Mouse (Mus musculus) fat pad, adult 2 months (tissue): ENCODE data around the gene Cntrl.

Experiments
- DNase-seq: peaks from one replicate; pipeline ENCODE4 v3.0.0-alpha.2; 2011; ENCODE audit warnings: low read depth, low spot score; ENCODE audit errors: extremely low read depth

Gene Cntrl

DNA sequence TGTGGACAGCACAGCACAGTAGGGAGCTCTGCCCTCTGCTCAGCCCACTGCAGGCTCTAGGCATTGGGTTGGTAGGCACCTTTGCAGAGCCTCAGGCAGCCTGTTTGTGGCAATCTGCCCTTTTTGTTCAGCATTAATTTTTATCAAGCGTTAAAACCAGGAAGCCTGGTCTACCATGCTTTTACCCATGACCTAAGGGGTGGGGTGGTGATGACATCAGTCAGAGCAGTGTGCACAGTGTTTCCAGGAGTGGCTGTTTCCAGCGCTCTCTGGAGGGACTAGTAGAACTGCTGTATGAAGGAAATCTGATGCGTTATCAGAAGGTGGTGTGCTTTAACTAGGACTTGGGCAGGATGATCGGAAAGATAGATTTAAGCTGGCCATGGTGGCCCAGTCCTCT, 63.0 kb downstream of the Cntrl start:
- no peak for DNase-seq

DNA sequence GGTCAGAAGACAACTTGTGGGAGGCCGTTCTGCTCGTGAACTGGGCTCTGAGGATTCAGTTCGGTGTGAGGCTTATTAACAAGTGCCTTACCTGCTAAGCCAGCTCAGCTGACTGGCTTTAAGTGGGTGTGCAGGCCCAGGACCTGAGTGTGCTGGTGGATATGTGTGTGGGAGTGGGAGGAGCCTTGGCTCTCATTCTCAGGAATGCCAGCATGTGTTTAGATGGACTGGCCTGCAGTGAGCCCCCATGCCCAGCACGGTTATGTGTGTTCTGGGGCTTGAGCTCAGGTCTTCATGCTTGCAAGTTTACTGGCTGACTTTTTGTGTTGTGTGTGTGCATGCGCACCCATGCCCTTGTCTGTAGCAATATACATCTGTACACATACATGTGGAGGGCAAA, 64.4 kb downstream of the Cntrl start:
- no peak for DNase-seq

DNA sequence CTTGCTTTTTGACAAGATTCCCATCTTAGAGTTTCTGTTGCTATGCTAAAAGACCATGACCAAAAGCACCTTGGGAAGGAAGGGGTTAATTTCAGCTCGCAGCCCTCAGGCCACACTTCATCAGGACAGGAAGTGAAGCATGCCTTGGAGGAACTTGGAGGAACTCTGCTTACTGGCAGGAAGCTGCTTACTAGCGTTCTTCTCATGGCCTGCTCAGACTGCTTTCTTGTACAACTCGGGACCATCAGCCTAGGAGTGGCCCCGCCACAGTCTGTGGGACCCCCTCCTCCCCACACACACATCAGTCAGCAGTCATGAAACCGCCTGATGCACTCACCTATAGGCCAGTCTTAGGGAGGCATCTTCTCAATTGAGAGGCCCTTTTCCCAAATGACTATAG, 64.8 kb downstream of the Cntrl start:
- no peak for DNase-seq

DNA sequence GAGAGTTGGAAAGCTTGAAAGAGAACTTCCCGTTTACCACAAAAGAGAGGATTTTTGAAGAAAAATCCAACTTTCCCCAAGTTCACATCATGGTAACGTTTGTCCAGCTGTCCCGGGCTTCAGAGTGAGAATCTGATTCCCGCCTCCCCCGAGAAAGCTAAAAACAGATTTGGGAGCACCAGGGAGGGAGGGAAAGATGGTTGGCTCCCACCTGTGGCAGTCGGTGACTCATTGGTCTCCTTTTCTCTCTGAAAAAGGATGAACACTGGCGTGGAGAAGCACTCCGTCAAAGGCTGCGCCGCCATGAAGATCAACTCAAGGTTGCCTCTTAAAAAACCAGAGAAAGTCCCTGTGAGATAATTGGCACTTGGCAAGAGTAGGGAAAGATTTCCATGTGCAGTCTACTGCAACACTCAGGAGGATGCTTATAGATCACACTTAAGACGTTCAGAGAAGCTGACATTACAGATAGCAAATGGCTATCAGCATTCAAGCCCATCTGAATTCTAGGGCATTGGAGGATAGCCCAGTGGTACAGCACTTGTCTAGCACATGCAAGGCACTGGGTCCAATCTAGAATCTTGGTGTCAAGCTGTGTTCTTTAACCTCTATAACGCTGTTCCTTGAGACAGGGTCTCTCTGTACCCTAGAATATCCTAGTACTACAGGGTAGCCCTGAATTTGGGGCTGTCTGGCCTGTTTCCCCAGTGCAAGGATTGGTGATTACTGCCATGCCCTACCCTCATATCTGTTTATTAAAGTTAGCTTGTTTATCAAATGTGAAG, 66.2 kb downstream of the Cntrl start:
- DNase-seq: no peak

DNA sequence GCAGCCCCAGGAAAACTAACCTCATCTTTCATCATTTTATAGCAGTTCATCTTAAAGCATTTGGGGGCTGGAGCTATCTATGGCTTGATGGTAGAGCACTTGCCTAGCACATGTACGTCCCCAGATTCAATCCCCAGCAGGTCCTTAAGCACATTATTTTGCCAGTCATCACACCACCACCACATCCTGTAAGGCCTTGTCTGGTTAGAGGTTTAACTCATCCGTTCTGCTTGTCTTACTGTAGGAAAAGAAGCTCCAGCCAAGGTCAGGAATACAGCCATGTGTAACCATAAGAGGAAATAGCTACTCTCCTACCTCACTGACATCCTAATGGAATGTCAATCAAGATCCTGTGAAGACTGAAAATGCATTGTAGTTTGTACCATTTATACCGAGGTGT, 68.9 kb downstream of the Cntrl start:
- no peak for DNase-seq

DNA sequence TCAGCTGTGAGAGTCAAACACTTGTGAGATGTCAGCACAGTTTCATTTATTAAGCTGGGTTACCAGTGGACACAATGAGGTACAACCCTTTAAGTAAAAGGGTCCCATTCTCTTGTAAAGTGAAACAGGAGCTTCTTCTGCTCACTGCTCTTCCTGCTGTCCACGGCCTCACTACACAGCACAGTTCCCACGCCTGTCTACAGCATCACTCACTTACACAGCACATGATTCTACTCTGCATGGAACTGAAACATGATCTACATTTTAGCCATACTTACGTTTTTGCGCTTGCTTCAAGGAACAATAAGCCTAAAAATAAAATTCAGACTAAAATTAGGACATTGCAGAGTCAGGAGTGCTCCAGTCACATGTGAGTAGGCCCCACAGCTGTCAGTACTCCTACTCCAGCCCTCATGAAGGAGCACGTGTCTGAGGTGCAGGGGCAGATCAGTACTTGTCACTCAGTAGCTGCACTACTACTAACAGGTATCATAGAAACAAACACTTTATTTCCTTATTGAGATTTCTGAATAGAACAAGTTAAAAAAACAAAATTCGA, 73.9 kb downstream of the Cntrl start:
- DNase-seq: no peak

DNA sequence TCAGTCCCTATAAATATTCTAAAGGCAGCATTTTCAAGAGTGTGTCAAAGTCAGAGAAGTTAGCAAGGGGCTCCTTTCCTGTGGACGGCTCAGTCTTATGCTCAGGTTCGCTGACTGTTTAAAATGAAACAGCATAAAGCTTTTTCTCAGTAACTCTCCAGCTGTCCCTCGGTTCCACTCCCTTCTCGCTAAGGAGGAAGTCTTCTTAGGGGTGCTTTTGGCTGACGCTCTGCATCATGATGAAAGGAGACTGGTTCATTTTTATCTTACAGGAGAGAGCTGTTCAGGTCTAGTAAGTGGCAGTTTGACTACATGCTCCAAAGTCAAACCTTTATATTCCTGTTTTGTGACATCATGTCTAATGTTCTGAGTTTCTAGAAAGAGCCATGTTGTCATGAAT, 79.6 kb downstream of the Cntrl start:
- no peak for DNase-seq

DNA sequence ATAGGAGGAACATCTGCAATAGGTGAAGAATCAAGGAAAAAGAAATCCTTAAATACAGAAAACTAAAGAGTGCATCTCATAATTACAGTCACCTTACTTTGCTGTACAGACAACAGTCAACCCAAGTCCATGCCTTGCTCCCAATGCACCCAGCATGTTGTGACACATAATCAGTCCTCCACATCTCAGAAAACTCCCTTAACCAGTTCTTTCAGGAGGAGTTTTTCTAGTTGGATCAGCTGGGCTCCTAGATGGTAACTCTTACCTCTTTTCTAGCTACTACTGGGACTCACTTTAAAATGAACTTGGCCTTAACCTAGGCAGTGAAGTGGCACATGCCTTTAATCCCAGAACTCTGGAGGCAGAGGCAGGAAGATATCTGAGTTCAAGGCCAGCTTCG, 84.7 kb downstream of the Cntrl start:
- peak; percentile 67 for DNase-seq

DNA sequence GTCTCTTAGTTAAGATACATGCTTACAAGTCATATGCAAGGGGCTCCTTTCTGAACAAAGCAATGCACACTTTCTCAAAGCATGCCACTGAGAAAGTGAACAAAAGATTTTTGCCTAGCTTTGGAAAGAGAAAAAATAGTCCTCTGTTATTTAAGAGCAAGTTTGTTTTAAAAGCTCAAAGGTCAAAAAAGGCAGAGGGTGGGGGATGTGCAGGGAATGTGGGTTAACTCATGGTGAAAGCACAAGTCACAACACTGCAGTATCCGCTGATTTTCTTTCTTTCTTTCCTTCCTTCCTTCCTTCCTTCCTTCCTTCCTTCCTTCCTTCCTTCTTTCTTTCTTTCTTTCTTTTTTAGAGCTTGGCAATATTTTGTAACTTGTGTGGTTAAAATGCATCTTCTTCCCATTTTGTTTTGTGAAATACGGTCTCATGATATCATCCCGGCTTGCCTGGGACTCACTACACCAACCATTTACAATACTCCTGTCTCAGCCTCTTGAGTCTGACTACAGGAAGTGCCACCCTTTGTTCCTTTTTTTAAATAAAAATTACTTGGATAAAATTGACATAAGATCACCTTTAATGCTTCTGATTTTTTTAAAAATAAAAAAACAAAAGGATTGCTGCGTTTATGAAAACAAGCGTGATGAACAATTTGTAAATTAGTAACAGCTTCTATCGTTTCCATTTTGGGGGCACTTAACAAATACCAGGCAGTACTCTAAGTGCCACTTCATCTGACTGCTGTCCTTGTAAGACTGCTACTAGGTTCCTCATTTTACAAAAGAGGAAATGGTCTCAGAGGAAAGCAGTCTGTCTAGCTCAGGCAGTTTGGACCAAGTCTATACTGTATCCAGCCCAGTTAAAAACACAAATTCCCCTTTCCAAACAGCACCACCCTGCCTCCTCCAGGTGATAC, 86.6 kb downstream of the Cntrl start:
- DNase-seq: no peak

DNA sequence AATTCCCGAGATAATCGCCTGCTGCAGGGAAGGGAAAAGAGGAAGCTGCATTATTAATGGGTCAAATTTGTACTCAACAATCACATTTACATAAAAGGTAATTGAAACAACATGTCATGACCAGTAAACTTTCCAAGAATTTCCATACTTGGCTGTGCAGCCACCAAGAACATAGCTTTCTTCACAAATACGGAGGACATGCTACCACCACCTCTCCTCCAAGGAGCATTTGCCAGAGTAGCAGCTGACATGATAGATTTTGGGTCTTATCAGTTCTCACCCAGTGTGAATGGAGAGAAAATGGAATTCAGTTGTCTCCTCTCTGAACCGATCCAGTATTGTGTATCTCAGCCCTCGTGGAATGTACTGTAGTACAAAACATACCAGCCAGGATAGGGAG, 90.2 kb downstream of the Cntrl start:
- no peak for DNase-seq

DNA sequence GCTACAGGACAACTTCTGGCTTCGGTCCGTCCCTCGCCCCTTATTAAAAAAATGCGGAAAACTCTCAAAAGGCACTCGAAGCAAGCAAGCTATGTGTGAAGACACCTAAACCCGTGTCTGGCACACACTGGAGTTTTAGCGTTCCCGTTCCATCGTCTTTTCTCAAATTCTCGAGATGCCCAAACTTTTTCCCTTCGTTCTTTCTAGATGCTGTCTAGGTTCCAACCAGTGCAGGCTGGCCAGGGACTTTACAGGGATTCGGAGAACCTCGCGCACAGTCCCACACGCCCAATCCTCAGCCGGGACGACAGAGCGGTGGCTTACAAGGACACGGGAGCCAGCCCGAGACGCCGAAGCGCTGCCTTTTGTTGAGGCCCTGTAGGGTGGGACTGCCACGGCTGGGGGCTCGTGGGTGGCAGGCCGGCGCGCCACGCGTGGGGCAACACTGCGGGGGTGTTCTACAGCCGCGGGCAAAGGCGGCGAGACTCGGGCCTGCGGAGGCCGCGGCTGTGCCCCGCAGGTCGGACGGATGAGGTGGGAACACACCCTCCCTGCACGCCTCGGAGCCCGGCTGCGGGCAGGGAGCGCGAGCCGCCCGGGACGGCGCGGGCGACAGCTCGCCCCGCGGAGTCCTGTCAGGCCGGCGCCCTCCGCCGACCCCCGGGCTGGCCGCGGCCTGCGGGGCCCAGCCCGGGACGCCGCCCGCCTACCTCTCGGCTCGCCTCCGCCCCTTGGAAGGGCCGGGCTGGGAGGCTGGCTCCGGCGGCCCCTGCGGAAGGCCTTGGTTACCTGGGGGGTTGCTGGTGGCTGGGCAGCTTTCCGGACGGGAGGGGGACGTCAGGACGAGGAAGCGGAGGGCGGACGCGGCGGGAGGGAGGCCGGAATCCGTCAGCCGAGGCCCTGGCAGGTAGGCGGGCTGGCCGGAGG, 90.9 kb downstream of the Cntrl start:
- no peak for DNase-seq

DNA sequence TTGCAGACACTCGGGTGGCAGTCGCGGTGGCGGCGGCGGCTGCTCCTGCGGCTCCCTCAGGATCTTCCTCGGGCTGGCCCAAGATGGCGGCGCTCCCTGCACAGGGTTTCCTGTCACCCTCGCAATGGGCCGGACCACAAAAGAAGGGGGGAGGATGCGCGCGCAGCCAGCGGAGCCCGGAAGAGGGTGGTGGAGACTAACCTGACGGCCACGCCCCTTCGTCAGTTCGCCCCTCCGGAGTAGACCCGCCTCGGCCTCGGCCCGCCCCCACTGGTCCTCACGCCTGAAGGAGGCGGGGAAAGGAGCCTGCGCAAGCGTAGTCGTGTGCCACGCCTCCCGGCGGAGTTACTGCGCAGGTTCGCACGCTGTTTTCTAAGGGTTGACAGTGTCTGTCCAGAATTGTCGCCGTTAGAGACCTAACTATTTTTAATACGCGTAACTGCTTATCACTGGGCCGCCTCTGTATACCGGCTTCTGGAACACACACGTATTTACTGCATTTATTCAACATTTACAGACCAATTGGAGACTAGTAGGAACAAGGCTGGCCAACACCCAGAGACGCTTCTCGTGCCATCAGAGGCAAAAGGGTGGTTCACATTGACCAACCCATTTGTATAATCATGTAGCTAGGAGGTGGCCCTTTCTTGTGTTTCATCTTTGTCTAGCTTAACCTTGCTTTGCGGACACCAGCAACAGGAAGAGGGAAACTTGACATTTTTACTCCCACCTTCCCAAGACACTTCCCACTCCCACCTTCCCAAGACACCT, 91.8 kb downstream of the Cntrl start, which contains the start of gene Rab14:
TSS of gene Rab14 (minus strand) at position 223 of the 771 bp plus-strand sequence.
- peak; percentile 68 for DNase-seq

DNA sequence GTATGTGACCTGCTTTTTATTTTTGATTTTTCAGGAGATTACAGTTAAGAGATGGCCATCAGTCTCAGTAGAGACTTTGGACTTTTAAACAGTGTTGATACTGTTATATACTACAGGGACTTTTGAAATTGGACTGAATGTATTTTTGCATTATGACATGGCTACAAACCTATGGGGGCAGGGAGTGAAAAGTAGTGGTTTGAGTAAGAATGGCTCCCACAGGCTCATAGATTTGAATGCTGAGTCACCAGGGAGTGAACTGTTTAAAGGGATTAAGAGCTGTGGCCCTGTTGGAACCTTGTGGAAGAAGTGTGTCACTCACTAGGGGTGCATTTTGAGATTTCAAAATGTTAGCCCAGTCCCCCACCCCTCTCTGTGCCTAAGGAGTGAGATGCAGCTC, 94.4 kb downstream of the Cntrl start:
- DNase-seq: no peak

DNA sequence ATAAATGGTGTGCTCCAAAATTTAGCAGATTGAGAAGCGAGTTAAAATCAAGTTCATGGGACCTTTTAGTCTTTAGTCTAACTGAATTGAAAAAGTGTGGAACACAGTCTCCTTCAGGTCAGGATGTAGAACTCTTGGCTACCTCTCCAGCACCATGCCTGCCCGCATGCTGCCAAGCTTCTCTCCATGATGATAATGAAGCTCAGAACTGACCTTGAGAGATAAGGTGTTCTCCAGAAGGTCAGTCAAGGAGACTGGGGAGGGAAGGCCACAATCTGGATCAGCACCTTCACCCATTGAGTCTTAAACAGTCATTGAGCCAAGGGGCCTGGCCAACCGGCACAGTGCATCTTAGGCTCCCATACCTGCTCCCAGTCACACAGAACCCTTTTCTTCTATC, 97.5 kb downstream of the Cntrl start:
- DNase-seq: no peak

DNA sequence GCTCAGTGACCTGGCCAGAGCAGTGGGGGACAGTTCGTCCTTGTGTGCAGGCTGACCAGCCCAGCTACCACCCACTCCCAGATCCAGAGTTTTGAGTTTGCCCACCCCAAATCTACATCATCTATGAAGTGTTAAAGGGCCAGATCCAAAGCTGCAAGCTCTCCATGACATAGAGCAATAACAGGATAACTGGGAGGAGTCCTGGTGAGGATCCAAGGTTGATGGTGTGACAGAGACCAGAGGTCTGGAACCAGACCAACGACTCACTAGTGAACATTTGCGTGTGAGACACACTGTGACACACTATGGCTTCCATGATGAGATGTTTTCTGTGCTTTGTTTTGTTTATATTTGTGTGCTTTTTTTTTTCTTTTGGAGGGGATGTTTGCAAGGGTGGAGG, 98.8 kb downstream of the Cntrl start:
- DNase-seq: no peak

DNA sequence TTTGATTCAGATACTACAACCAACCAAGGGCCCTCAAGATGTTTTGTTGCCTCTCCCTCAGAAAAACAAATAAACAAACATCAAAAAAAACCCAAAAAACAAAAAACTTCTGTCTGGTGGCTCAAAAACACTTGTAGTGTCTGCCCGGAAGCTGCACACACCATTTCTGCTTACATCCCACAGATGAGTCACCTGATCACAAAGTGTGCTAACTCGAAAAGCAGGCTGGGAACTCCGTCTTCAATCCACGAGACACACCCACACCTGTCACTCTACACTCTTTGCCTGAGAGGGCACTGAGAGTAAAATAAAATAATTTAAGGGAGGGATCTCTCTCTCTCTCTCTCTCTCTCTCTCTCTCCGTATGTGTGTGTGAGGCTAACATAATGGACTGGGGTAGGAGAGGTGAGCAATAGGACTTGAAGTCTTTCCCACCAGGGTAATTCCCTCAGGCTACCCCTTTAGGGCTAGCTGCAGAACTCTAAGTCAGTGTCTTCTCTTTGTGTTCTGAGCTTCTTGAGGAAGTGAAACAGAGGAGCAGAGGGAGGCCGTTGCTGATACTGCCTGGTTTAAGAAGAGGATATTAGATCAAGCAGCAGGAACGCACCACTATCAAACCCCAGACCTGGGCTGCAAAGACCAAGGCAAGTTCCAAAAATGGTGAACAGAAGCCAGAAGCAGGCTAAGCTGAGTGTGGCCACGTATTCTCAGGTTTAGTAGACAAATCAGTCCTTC, 99.8 kb downstream of the Cntrl start:
- no peak for DNase-seq

DNA sequence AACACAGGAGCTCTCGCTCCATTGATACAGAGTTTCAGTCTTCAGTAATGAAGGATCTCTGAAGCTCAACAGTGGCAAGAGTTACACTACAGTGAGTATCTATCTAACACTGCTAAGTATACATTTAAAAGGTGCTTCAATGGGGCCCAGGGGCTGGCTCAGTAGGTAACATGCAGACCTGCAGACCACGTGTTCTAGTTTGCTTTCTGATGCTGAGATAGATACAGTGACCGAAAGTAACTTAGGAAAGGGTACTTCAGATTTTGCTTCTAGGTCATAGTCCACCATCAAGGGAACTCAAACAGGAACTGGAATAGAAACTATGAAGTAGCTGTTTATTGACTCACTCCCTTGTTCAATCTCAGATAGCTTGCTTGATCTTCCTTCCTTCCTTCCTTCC, 102.4 kb downstream of the Cntrl start:
- DNase-seq: no peak

DNA sequence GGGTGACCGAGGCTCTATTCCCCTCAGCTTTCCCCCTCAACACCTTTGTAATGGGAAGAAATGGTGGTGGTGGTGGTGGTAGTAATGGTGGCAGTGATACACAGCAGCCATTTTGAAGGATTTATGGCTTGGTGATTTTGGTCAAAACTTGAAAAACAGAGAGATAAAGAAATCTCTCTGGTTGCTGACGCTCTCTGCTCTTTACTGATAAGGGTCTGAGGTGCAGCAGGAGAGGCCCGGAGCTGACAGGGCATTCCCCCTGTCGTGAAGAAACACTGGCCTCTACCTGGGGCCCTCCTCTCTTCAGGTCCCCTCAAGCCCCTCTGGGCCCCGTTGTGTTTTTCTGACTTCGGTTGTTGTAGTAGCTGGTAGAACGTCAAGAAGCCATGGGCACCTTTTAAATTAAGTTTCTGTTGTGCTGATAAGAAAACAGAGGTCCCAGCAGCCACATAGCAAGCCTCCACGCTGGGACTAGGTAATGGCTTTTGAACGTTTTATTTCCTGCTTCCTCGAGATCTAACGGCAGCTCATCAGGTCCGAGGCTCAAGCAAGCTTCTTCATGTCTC, 104.1 kb downstream of the Cntrl start:
- DNase-seq: no peak

DNA sequence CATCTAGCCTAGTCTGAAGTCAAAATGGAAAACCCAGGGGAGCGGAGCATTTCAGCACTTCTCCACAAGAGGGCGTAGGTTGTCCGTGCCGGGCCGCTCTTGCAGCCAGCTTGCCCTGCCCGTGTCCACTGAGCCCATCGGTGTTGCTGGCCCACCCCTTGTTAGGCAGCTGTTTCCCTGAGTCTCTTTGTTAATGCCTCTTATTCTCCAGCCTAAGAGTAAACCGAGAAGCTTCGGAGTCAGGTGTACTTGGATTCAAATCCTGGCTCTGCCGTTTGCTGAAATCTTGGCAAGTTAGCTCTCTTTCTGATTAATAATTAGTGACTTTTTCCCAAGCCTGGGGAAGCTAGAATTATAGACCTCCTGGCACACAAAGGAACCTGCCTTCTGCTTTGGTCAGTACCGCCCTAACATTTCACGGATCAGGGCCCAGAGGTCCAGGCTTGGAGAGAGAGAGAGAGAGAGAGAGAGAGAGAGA, 105.6 kb downstream of the Cntrl start:
- no peak for DNase-seq
